Mouse (Mus musculus): ENCODE measurements around the gene Gm960. TPM values are rescaled to one million over a fixed set of nuclear protein-coding genes. Genes with fewer than 3 reads are reported as not detected.

The Gm960 gene
- not detected in 3 replicates for total RNA-seq (2017)

DNA sequence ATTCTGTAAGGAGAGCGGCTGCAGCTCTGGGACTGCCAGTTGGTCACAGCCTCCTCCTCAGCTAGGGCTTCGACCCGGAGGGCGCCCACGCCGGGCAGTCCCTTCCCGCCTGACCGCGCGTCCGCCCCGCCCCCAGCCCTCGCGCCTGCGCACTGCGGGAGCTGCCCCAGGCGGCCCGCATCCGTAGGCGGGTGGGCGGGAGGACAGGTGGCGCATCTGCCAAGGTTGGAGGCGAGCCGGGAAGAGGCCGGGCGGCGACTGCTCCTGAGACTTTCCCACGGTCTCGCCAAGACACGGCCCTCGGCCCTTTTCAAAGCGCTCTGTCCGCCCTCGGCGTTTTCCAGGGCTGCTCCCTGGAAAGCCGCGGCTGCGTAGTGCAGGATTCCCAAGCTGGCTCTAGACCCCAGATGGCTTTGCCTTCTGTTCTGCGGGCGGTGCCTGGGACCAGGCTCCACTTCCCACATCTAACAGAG, at the start of gene Gm960:
Gm960 (minus strand) TSS at position 464 of the 473 bp plus-strand sequence.
- no peak for ATAC-seq (replicated peaks; ENCODE audit: insufficient number of reproducible peaks, low FRiP score, low TSS enrichment, poor library complexity, severe bottlenecking)

DNA sequence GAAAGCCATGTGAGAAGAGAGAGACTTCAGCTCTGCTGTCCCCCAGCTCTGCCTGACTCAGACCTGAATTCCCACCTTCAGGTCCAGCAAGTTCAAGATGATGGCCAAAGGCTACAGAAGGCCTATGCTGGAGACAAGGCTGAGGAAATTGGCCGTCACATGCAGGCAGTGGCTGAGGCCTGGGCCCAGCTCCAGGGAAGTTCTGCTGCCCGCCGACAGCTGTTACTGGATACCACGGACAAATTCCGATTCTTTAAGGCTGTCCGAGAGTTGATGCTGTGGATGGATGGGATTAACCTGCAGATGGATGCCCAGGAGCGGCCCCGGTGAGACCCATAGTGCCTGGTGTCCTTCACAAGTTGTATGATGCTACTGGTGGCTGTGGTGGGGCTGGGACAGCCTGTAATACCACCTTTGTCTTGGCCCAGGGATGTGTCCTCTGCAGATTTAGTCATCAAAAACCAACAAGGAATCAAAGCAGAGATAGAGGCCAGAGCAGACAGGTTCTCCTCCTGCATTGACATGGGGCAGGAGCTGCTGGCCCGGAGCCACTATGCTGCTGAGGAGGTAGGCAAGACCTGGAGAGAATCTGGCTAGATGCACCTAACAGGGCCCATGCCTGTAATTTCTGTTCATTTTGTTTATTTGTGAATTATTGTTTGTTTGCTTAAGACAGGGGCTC, 49.3 kb upstream of the Gm960 start:
- no peak for ATAC-seq (replicated peaks; ENCODE audit: insufficient number of reproducible peaks, low FRiP score, low TSS enrichment, poor library complexity, severe bottlenecking)

DNA sequence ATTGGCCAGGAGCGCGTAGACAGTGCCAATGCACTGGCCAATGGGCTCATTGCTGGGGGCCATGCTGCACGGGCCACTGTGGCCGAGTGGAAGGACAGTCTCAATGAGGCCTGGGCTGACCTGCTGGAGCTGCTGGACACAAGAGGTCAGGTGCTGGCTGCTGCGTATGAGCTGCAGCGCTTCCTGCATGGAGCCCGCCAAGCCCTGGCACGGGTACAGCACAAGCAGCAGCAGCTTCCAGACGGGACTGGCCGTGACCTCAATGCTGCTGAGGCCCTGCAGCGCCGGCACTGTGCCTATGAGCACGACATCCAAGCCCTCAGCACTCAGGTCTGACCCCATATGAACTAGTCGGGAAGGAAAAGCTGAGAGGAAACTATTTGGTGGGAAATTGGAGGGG, 48.1 kb upstream of the Gm960 start:
- ATAC-seq (replicated peaks; ENCODE audit: insufficient number of reproducible peaks, low FRiP score, low TSS enrichment, poor library complexity, severe bottlenecking): no peak

DNA sequence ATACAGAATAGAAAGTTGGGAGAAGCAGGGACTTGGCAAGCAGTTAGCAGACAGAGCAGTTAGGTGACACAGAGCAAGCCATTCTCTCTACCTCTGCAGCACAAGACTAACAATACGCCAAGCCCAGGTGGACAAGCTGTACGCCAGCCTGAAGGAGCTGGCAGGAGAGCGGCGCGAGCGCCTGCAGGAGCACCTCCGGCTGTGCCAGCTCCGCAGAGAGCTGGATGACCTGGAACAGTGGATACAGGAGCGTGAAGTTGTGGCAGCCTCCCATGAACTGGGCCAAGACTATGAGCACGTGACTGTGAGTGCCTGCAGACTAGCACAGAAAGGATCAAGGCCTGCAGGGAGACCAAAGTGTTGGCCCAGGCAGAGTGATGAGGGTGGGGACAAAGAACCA, 47.2 kb upstream of the Gm960 start:
- no peak for ATAC-seq (replicated peaks; ENCODE audit: insufficient number of reproducible peaks, low FRiP score, low TSS enrichment, poor library complexity, severe bottlenecking)

DNA sequence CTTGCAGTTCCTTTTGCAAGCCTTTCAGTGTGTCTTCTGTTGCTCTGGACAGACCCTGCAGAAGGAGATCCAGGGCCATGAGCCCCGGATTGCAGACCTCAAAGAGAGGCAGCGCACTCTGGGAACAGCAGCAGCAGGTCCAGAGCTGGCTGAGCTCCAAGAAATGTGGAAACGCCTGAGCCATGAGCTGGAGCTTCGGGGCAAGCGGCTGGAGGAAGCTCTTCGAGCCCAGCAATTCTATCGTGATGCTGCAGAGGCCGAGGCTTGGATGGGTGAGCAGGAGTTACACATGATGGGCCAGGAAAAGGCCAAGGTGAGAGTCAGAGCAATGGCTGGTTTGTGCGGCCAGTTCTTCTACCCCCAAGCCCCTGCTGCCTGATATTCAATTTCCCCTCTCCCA, 46.6 kb upstream of the Gm960 start:
- no peak for ATAC-seq (replicated peaks; ENCODE audit: insufficient number of reproducible peaks, low FRiP score, low TSS enrichment, poor library complexity, severe bottlenecking)

DNA sequence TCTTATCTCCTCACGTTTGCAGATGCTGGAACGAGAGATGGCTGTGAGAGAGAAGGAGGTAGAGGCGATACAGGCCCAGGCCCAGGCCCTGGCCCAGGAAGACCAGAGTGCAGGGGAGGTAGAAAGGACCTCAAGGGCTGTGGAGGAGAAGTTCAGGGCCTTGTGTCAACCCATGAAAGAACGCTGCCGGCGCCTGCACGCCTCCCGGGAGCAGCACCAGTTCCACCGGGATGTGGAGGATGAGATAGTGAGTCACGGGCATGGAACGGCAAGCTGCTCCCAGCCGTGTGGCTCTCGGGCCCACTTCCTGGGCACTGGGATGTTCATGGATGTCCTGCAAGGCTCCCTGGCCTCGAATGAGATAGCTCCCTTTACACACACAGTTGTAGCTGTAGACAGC, 45.6 kb upstream of the Gm960 start:
- no peak for ATAC-seq (replicated peaks; ENCODE audit: insufficient number of reproducible peaks, low FRiP score, low TSS enrichment, poor library complexity, severe bottlenecking)

DNA sequence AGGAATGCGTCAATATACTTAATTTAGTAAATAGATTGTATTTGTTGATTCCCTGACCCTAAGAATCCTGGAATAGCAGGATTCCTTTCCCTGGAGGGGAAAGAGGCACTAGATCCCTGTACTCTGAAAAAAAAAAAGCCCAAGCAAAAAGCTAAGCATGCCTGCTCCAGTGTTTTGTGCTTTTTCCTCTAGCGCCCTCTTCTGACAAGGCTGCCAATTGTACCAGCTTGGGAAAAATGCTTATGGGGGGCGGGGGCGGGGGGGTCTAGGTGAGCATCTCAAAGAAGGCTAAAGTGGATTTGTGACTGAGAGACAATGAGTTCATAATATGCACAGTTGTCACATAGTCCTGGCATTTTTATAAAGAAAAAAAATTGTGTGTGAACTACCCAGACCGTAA, 45.1 kb upstream of the Gm960 start:
- no peak for ATAC-seq (replicated peaks; ENCODE audit: insufficient number of reproducible peaks, low FRiP score, low TSS enrichment, poor library complexity, severe bottlenecking)

DNA sequence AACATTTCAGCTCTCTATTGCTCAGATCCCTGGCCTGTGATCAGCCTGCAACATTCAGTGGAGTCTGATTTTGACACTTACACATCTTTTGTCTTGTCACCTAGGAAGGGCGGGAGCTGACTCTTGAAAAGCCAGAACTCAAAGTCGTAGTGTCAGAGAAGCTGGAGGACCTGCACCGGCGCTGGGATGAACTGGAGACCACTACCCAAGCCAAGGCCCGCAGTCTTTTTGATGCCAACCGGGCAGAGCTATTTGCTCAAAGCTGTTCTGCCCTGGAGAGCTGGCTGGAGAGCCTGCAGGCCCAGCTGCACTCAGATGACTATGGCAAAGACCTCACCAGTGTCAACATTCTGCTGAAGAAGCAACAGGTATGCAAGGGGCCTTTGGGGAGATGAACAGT, 43.8 kb upstream of the Gm960 start:
- no peak for ATAC-seq (replicated peaks; ENCODE audit: insufficient number of reproducible peaks, low FRiP score, low TSS enrichment, poor library complexity, severe bottlenecking)

DNA sequence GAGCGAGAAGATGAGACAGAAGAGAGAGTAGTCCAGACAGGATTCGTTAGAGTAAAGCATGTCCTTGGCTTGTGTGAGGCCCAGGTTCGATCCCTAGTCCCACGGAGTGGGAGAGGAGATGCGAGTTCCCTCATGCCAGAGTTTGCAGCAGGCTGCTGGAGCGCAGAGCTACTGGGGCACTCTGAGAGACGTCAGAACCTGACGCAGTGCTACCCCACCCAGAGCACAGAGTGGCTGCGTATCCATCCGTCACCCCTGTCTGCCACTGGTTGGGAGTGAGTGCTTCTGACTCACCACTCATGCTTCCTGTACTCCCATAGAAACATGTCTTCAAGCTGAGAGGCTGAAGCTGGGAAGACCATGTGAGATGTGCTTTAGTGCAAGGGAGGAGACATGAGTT, 43.0 kb upstream of the Gm960 start:
- ATAC-seq (replicated peaks; ENCODE audit: insufficient number of reproducible peaks, low FRiP score, low TSS enrichment, poor library complexity, severe bottlenecking): no peak

DNA sequence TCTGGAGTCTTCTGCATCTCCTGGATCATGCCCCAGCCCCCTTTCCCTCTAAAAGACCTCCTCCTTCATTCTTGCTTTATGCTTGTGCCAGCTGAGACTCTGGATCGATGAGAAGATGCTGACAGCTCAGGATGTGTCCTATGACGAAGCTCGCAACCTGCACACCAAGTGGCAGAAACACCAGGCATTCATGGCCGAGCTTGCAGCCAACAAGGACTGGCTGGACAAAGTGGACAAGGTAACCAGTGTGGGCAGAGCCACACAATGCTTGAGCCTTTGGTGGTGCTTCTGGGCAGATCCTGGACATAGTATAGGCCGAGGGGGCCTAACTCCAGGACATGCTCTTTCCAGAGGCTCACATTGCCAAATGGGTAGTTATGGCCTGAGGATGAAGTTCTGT, 41.3 kb upstream of the Gm960 start:
- ATAC-seq (replicated peaks; ENCODE audit: insufficient number of reproducible peaks, low FRiP score, low TSS enrichment, poor library complexity, severe bottlenecking): no peak

DNA sequence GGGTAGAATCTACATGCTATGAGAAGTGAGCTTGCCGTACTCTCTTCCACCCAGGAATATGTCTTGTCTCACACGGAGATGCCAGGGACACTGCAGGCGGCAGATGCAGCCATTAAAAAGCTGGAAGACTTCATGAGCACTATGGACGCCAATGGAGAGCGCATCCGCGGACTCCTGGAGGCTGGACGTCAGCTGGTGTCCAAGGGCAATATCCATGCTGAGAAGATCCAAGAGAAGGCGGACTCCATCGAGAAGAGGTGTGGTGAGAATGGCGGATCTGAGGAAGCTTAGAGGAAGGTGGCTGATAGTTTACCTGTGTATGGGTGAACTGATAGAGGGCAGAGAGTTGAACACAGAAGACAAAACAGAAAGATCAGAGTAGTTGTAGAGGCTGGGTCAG, 40.6 kb upstream of the Gm960 start:
- no peak for ATAC-seq (replicated peaks; ENCODE audit: insufficient number of reproducible peaks, low FRiP score, low TSS enrichment, poor library complexity, severe bottlenecking)

DNA sequence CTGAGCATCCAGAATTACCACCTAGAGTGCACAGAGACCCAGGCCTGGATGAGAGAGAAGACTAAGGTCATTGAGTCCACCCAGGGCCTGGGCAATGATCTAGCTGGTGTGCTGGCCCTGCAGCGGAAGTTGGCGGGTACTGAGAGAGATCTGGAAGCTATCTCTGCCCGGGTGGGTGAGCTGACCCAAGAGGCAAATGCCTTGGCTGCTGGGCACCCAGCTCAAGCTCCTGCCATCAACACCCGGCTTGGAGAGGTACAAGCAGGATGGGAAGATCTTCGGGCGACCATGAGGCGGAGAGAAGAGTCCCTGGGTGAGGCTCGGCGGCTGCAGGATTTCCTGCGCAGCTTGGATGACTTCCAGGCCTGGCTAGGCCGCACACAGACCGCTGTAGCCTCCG, 39.4 kb upstream of the Gm960 start:
- no peak for ATAC-seq (replicated peaks; ENCODE audit: insufficient number of reproducible peaks, low FRiP score, low TSS enrichment, poor library complexity, severe bottlenecking)

DNA sequence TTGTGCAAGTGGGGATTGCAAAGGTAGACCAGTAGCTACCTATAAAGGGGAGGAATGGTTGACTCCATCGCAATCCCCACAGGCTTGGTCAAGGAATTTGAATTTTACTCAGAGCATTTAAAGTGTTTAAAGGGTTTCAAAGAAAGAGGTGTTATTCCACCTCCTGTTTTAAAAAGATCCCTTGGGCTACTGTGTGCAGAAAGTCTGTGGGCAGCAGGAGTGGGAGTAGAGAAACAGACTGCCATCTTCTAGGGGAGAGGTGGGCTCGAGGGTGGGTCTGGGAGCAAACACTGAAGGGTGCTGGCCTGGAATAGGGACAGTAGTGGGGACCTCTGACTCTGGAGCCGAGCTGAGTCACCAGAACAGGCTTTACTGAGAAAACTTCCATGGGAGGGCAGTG, 34.6 kb upstream of the Gm960 start:
- no peak for ATAC-seq (replicated peaks; ENCODE audit: insufficient number of reproducible peaks, low FRiP score, low TSS enrichment, poor library complexity, severe bottlenecking)

DNA sequence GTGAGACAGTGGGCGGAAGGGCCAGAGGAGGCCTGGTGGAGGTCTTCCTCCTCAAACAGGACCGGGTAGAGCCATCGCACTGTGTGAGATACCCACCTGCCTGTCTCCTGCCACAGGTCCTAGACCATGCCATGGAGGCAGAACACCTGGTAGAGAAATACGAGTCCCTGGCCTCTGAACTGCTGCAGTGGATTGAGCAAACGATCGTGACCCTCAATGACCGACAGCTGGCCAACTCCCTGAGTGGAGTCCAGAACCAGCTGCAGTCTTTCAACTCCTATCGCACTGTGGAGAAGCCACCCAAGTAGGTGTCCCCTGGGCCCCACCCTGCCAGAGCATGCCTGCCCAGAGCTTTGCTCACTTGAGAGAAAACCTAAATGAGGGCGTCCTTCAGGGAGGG, 30.7 kb upstream of the Gm960 start:
- no peak for ATAC-seq (replicated peaks; ENCODE audit: insufficient number of reproducible peaks, low FRiP score, low TSS enrichment, poor library complexity, severe bottlenecking)

DNA sequence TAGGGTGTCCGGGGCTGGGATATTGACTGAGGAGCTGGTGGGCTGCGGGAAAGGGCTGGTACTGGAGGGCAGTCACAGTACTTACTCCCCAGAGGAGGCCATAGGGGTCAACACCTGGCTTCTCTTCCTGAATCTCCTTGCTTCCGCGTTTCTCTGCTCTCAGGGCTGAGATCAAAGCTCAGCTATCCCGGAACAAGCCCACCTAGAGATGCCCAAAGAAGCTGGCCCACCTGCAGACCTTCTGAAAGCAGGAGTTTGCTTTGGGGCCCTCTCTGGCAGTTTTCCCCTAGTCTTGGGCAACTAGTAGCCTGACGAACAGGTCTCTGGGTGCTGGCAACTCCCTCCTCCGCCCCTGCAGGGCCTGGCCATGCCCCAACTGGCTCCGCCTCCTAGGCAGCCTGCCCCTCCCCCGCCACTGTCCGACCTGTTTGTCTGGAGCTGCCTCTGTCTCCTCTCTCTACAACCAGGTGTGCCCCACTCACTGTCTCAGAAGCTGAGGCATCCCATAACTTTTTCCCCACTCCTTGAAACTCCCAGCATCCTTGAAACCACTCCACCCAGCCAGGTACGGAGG, 22.3 kb upstream of the Gm960 start:
- no peak for ATAC-seq (replicated peaks; ENCODE audit: insufficient number of reproducible peaks, low FRiP score, low TSS enrichment, poor library complexity, severe bottlenecking)

DNA sequence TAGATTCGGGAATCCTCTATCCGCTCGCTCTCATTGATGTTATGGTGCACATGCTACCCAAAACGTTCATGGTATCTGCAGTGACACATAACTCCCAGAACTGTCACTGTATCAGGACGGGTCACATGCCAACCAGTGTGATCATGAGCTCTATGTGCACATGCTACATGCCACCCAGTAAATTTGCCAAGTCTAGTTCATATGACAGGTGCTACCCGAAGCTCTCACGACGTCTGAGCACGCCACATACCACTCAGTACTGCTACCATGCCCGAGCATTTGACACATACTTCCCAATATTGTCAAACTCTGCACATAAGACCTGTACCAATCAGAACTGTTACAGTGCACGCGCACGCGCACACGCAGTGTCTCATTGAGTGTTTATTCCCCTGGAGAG, 21.6 kb upstream of the Gm960 start:
- ATAC-seq (replicated peaks; ENCODE audit: insufficient number of reproducible peaks, low FRiP score, low TSS enrichment, poor library complexity, severe bottlenecking): no peak

DNA sequence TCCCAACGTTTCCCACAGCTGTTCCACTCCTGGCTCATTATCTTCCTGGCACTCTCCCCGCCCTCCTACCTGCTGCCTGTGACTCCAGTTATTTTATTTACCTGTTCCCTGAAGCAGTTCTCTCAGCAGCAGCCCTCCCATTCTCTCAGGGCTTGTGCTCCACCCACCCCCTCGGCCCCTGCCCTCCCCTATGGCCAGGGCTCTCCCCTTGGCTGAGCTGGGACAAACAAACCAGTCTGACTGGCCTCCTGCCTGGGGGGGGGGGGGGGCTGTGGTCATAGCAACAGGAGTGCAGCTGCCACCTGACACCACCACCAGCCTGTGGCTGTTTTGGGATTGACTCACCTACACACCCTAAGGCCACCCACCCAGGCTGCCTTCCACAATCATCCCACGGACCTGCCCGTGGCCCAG, 20.9 kb upstream of the Gm960 start:
- no peak for ATAC-seq (replicated peaks; ENCODE audit: insufficient number of reproducible peaks, low FRiP score, low TSS enrichment, poor library complexity, severe bottlenecking)

DNA sequence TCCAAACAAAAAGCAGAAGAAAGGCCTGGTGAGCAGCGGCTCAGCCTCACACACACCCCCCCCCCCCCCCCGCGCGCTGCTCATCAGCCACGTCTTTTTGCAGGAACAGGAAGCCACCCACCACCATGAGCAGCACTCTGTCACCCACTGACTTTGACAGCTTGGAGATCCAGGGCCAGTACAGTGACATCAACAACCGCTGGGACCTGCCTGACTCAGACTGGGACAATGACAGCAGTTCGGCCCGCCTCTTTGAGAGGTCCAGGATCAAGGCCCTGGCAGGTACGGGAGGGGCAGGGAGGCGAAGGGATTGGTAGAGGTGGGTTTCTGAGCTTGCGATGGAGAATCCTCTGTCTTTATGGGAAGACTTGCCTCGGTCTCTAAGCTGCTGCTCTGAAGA, 20.2 kb upstream of the Gm960 start:
- ATAC-seq (replicated peaks; ENCODE audit: insufficient number of reproducible peaks, low FRiP score, low TSS enrichment, poor library complexity, severe bottlenecking): no peak

DNA sequence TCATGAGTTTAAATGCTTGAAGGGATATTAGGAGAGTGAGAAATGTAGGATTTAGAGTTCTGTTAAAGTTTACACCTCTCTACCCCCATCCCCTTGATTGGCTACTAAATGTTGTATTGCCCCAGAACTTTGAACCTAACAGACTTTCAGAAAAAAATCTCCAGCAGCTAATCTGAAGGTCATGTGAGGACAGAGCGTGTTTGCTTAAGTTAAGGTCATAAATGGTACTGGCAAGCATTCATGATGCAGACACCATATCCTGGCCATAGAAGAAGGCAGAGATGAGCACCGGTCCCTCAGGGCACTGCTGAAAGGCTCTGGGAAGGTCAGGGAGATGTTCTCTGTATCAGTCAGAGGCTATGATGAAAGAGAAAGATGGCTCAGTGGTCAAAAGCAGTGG, 18.8 kb upstream of the Gm960 start:
- no peak for ATAC-seq (replicated peaks; ENCODE audit: insufficient number of reproducible peaks, low FRiP score, low TSS enrichment, poor library complexity, severe bottlenecking)

DNA sequence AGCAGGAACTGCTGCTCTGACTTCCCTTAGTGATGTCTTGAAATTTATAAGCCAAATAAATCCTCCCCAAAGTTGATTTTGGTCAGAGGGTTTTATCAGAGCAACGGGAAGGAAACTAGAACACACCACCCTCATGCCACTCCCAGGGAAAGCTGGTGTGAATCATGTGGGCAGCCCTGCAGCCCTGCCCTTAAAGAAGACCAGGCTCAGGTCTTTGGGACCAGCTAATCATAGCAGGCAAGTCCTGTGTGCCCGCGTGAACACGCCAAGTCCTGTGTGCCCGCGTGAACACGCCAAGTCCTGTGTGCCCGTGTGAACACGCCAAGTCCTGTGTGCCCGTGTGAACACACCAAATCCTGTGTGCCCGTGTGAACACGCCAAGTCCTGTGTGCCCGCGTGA, 18.3 kb upstream of the Gm960 start:
- ATAC-seq (replicated peaks; ENCODE audit: insufficient number of reproducible peaks, low FRiP score, low TSS enrichment, poor library complexity, severe bottlenecking): no peak

DNA sequence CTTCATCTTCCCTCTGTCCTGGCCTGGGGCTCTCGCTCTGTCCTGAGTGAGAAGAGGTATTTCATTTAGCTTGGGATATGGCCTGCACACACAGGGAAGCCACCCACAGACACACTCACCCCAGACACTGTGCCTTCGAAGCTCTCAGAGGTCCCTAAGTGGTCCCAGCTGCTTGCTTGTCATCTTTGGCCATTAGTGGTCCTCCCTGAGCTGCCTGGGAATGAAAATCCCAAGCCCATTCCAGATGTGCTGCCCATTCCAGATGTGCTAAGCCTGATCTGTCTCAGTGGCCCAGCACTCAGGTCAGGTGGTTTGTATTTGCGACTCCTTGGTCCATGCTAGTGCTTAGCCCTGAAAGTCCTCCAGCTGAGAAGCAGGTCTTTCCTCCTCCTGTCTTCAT, 15.4 kb upstream of the Gm960 start:
- ATAC-seq (replicated peaks; ENCODE audit: insufficient number of reproducible peaks, low FRiP score, low TSS enrichment, poor library complexity, severe bottlenecking): no peak
